In the genomic region with DNA sequence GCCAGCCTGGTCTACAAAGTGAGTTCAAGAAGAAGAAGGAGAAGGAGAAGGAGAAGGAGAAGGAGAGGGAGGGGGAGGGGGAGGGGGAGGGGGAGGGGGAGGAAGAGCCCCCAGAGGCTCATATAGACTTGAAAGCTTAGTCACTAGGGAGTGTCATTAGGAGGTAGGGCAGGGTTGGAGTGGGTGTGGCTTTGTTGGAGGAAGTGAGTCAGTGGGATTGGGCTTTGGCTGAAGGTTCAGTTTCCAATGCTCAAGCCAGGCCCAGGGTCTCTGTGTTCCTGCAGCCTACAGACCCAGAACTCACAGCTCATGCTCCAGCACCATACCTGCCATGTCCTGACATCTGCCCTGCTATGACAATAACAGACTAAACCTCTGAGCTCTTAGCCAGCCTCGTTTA, we compare ENCODE assay signal across 28 mouse cellular contexts.
DNase-seq lines count a peak whose midpoint lies in the region; ATAC-seq and TF ChIP-seq lines count a peak whose summit lies in the region.
"Had no signal": no experiment of that assay in that cellular context is flagged by ENCODE, and none has a peak within 500 bp of the region (broad histone marks: within the 10 kb centered on the region; RNA-seq: fewer than 3 reads in every experiment).

No protein-coding gene starts in this region.

- H3K9ac ChIP-seq in liver, embryonic 12.5 days, result no peak overlapping the region
- H3K9ac ChIP-seq in liver, postnatal 0 days (replicated peaks), result no peak overlapping the region
- no peak overlapping the region for H3K9ac ChIP-seq in heart, embryonic 11.5 days (ENCODE audit: low read depth, low read length)
- H3K9ac ChIP-seq: forebrain, embryonic 15.5 days; liver, embryonic 13.5 days; midbrain, embryonic 15.5 days had no signal

- no peaks in the 10 kb centered on the region for H3K27me3 ChIP-seq in liver, embryonic 12.5 days (replicated peaks)
- no peaks in the 10 kb centered on the region for H3K27me3 ChIP-seq in liver, postnatal 0 days (ENCODE audit: insufficient read depth, low read length)
- no peaks in the 10 kb centered on the region for H3K27me3 ChIP-seq in heart, embryonic 11.5 days (ENCODE audit: control insufficient read depth, insufficient read depth, low read length)
- H3K27me3 ChIP-seq: forebrain, embryonic 15.5 days; liver, embryonic 13.5 days; midbrain, embryonic 15.5 days had no signal

- H3K4me1 ChIP-seq in liver, embryonic 12.5 days, result no peaks in the 10 kb centered on the region
- no peaks in the 10 kb centered on the region for H3K4me1 ChIP-seq in liver, postnatal 0 days (ENCODE audit: insufficient read depth)
- no peaks in the 10 kb centered on the region for H3K4me1 ChIP-seq in heart, embryonic 11.5 days (ENCODE audit: control insufficient read depth, insufficient read depth, low read length)
- H3K4me1 ChIP-seq: forebrain, embryonic 15.5 days; liver, embryonic 13.5 days; midbrain, embryonic 15.5 days had no signal

- WGBS in liver, embryonic 12.5 days (ENCODE audit: insufficient replicate concordance), result 61% methylated on average over 1 of the region's 1 CpGs
- WGBS in liver, postnatal 0 days (ENCODE audit: insufficient replicate concordance), result 67% methylated on average over 1 of the region's 1 CpGs
- WGBS in heart, embryonic 11.5 days (ENCODE audit: insufficient replicate concordance), result 84% methylated on average over 1 of the region's 1 CpGs

- ATAC-seq in liver, embryonic 12.5 days, result 0 out of 2 replicates have a peak, but pooled peaks have one; percentile 21
- ATAC-seq in liver, postnatal 0 days, result no peak
- 0 out of 2 replicates have a peak, but pooled peaks have one; percentile 44 for ATAC-seq in megakaryocyte progenitor cell, adult 5-6 weeks (replicated peaks; ENCODE audit: poor library complexity)
- ATAC-seq in heart, embryonic 11.5 days (replicated peaks; ENCODE audit: insufficient number of reproducible peaks, low FRiP score, low TSS enrichment), result no peak
- ATAC-seq: forebrain, embryonic 15.5 days; hindbrain, postnatal 0 days; intestine, embryonic 16.5 days; midbrain, embryonic 15.5 days had no signal

- no peak overlapping the region for H3K4me3 ChIP-seq in liver, embryonic 12.5 days
- H3K4me3 ChIP-seq in liver, postnatal 0 days (ENCODE audit: low read depth, low read length), result no peak overlapping the region
- H3K4me3 ChIP-seq in heart, embryonic 11.5 days (ENCODE audit: low read depth, low read length), result no peak overlapping the region
- H3K4me3 ChIP-seq: forebrain, embryonic 15.5 days; gastrocnemius, adult 2 months; liver, embryonic 13.5 days; midbrain, embryonic 15.5 days had no signal

- TF ChIP-seq EP300 in liver, postnatal 0 days (IDR thresholded peaks at IDR 0.05; ENCODE audit: low read depth), result no peak

- H3K4me2 ChIP-seq in liver, embryonic 12.5 days, result no peak overlapping the region
- no peak overlapping the region for H3K4me2 ChIP-seq in liver, postnatal 0 days (ENCODE audit: low read depth, low read length)
- no peak overlapping the region for H3K4me2 ChIP-seq in heart, embryonic 11.5 days
- H3K4me2 ChIP-seq: forebrain, embryonic 15.5 days; liver, embryonic 13.5 days; midbrain, embryonic 15.5 days had no signal

- no peak overlapping the region for H3K27ac ChIP-seq in liver, embryonic 12.5 days
- H3K27ac ChIP-seq in liver, postnatal 0 days (ENCODE audit: low read depth), result no peak overlapping the region
- no peak overlapping the region for H3K27ac ChIP-seq in heart, embryonic 11.5 days (ENCODE audit: low read depth, low read length)
- H3K27ac ChIP-seq: forebrain, embryonic 15.5 days; gastrocnemius, adult 2 months; hindbrain, postnatal 0 days; kidney, postnatal 0 days; liver, embryonic 13.5 days; midbrain, embryonic 15.5 days had no signal

- no peaks in the 10 kb centered on the region for H3K36me3 ChIP-seq in liver, embryonic 12.5 days
- no peaks in the 10 kb centered on the region for H3K36me3 ChIP-seq in liver, postnatal 0 days (replicated peaks; ENCODE audit: insufficient read depth, low read length)
- H3K36me3 ChIP-seq in heart, embryonic 11.5 days (ENCODE audit: control insufficient read depth, insufficient read depth, low read length), result no peaks in the 10 kb centered on the region
- H3K36me3 ChIP-seq: forebrain, embryonic 15.5 days; liver, embryonic 13.5 days; midbrain, embryonic 15.5 days had no signal

- TF ChIP-seq CTCF in liver, postnatal 0 days (IDR thresholded peaks at IDR 0.05; ENCODE audit: low read depth), result no peak

- H3K9me3 ChIP-seq in liver, embryonic 12.5 days (replicated peaks), result no peaks in the 10 kb centered on the region
- H3K9me3 ChIP-seq in liver, postnatal 0 days (ENCODE audit: low read length), result no peaks in the 10 kb centered on the region
- H3K9me3 ChIP-seq in heart, embryonic 11.5 days (replicated peaks; ENCODE audit: control insufficient read depth, low read length), result no peaks in the 10 kb centered on the region
- H3K9me3 ChIP-seq: forebrain, embryonic 15.5 days; liver, embryonic 13.5 days; midbrain, embryonic 15.5 days had no signal

- no peak for DNase-seq in liver, postnatal 0 days
- DNase-seq in ES-CJ7 (ENCODE audit: low read depth, low spot score), result peak; percentile 15
- no peak for DNase-seq in B cell, adult 2 months
- DNase-seq in layer of hippocampus, postnatal 36 days, result no peak
- DNase-seq: adrenal gland, postnatal 14 days; cerebellum, adult 11 months; cerebellum, adult 9-10 months; cerebellum, postnatal 36 days; gastrocnemius, adult 2 months; gastrocnemius, postnatal 36 days; heart, postnatal 14 days; kidney, adult 8-10 months; kidney, postnatal 4 days; left cerebral cortex, postnatal 4 days; liver, embryonic 13.5 days; lung, adult 2 months; lung, postnatal 14 days; right cerebral cortex, postnatal 4 days; thymus, adult 2 months; thymus, postnatal 36 days had no signal

Comparison
In these comparisons a context has a peak if more than half of its experiments do, and no peak if none do; other contexts are left out.
1. ATAC-seq: peak in liver, embryonic 12.5 days (single experiment) and megakaryocyte progenitor cell, adult 5-6 weeks (single experiment); none in liver, postnatal 0 days (single experiment) and heart, embryonic 11.5 days (single experiment).